Mouse (Mus musculus): ENCODE measurements around the gene Nup210.

DNA sequence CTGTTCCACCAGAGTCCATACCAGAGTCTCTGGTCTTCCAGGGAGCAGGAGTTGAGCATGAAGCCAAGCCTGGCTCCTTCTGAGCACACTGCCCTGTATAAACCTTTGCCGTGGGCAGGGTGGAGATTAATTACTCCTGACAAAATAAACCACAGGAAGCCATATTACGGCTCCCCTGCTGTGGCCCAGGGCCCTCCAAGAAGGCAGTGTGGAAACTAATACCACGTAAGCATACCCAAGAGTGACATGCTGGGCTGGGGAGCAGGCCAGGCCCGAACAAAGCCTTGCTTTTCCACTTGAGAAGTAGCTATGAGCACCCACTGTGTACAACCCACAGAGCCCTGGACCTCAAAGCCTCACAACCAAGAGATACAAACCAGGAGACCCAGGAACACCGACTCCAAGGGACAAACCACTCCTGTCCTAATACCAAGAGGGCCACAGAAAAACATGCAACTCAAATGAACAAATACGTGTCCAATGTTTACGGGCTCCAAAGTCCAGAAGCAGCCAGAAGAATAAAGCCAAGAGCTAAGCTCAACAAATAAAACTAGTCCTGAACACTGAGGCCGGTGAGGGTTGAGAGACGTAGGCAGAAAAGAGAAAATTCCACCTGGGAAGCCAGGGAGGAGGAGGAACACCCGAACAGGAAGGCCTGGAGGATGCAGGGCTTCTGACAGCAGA lies 24.3 kb downstream of the Nup210 start:
- TF ChIP-seq CTCF (IDR thresholded peaks at IDR 0.05; ENCODE audit: borderline replicate concordance, extremely low read depth, insufficient read depth, insufficient read length) (no peak), POLR2A (IDR thresholded peaks at IDR 0.05; ENCODE audit: borderline replicate concordance, extremely low read depth, insufficient read depth, insufficient read length, poor library complexity, severe bottlenecking) (no peak)

Data from brain, embryonic 14.5 days (tissue).